Mouse (Mus musculus): Measurements from ENCODE around the gene Nell2.

GRCm38 (mm10) chr15:95101522-95101921 lies 426.8 kb downstream of the Nell2 start:
- TF ChIP-seq CTCF (IDR thresholded peaks at IDR 0.05; ENCODE audit: low read depth) (no peak), EP300 (IDR thresholded peaks at IDR 0.05; ENCODE audit: low read depth) (no peak)

All from heart, postnatal 0 days (tissue).